Mouse (Mus musculus) forebrain, embryonic 14.5 days (tissue): ENCODE measurements around the gene Sugct. TPM values are rescaled to one million over a fixed set of nuclear protein-coding genes. Genes with fewer than 3 reads are reported as not detected.
A peak's percentile ranks its signal among the peaks of the same experiment; 100 is the strongest.
"Not testable (repeated sequence)": the region's sequence is repeated elsewhere in the genome, so short reads cannot be mapped to it uniquely, and the experiment has no call there.

Experiments used
- ATAC-seq: fragments of 200-750 bp; cut with Nextera tagmentation; 2 replicates; pipeline ENCODE4 v1.8.0; 2017; ENCODE audit warnings: mild to moderate bottlenecking, moderate library complexity
- DNase-seq: peaks from one replicate; pipeline ENCODE4 v3.0.0-alpha.2; 2015; ENCODE audit warnings: low spot score
- H3K27ac ChIP-seq: fragments of 300-500 bp; sonication (generic); 2 replicates; pipeline ENCODE4 v1.5.1; 2014; ENCODE audit warnings: low read depth, mild to moderate bottlenecking, control low read depth, low read length, moderate library complexity
- H3K27me3 ChIP-seq: fragments of 300-500 bp; sonication (generic); replicated peaks from 2 replicates; pipeline ENCODE4 v1.6.1; 2014; ENCODE audit warnings: low read length, control low read depth, mixed read lengths; ENCODE audit not compliant: control insufficient read depth, insufficient read depth
- H3K36me3 ChIP-seq: fragments of 300-500 bp; sonication (generic); 2 replicates; pipeline ENCODE4 v1.6.1; 2014; ENCODE audit warnings: low read length, control low read depth; ENCODE audit not compliant: control insufficient read depth, insufficient read depth
- H3K4me1 ChIP-seq: fragments of 300-500 bp; sonication (generic); 2 replicates; pipeline ENCODE4 v1.6.1; 2014; ENCODE audit warnings: antibody characterized with exemption, low read length, control low read depth; ENCODE audit not compliant: control insufficient read depth, insufficient read depth
- H3K4me2 ChIP-seq: fragments of 300-500 bp; sonication (generic); 2 replicates; pipeline ENCODE4 v1.6.1; 2014; ENCODE audit warnings: mild to moderate bottlenecking, control low read depth, low read length
- H3K4me3 ChIP-seq: fragments of 300-500 bp; sonication (generic); 2 replicates; pipeline ENCODE4 v1.5.1; 2014; ENCODE audit warnings: low read depth, low read length, control low read depth
- H3K9ac ChIP-seq: fragments of 300-500 bp; sonication (generic); 2 replicates; pipeline ENCODE4 v1.6.1; 2014; ENCODE audit warnings: mild to moderate bottlenecking, low read length, control low read depth, moderate library complexity
- H3K9me3 ChIP-seq: fragments of 300-500 bp; sonication (generic); replicated peaks from 2 replicates; pipeline ENCODE4 v1.6.1; 2016; ENCODE audit warnings: low read length, control low read depth, mixed read lengths; ENCODE audit not compliant: control insufficient read depth
- WGBS: fragments of 180-500 bp; shearing (Covaris S2); extraction: QIAGEN DNeasy Blood & Tissue Kit; methylation state at CpG from one replicate; pipeline ENCODE4 v1.1.7; 2014; 5-methylcytosine and 5-hydroxymethylcytosine counted together
- polyA plus RNA-seq: library from polyadenylated mRNA; unstranded; fragments of >200 nt; fragmentation: Nextera tagmentation; extraction: Ambion mirVana; gene quantifications from 2 replicates; pipeline ENCODE4 v1.2.1, GENCODE M21; 2014

Sugct gene
- polyA plus RNA-seq, 1 experiment from 2014 or later = 1.7 TPM

DNA sequence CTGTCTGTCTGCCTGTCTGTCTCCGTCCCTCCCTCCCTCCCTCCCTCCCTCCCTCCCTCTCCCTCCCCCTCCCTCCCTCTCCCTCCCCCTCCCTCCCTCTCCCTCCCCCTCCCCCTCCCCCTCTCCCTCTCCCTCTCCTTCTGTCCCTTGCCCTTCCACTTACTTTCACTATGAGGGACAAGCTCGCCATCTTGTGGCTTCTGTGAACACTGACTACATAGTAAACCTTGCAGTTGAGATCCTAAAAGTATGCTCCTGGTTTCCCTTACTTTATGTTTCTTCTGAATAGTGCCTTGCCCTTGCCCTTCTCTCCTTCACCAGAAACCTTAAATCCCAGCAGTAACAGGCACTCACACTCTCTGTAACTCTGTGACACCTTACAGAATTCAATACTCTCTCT lies 113.7 kb downstream of the Sugct start:
- Histone ChIP-seq H3K27me3 (no peaks in the 10 kb centered on the region), H3K36me3 (no peaks in the 10 kb centered on the region), H3K9ac (no peak overlapping the region), H3K4me1 (no peaks in the 10 kb centered on the region), H3K9me3 (no peaks in the 10 kb centered on the region), H3K4me2 (no peak overlapping the region), H3K4me3 (no peak overlapping the region), H3K27ac (no peak overlapping the region)
- DNase-seq (peak; percentile 62), ATAC-seq (no peak)
- WGBS = 10% methylated on average over 2 of the region's 2 CpGs

DNA sequence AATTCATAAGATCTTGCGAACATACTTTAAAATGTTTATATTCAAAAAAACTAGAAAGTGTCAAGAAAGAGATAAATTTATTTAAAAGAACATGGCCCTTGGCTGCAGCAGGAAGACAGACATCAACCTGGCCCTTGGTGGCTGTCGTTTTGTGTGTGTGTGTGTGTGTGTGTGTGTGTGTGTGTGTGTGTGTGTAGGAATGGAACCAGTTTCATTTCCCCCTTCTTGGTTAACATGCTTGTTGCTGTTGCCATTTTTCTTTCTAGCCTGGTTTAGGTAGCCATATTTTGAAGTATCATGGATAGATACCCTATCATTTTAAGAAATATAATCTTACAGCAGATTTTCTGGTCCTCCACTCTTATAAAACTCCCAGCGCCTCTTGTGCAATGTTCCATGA lies 136.0 kb downstream of the Sugct start:
- no peak overlapping the region for H3K9ac ChIP-seq
- no peak overlapping the region for H3K4me3 ChIP-seq
- no peak for DNase-seq
- H3K27me3 ChIP-seq = no peaks in the 10 kb centered on the region
- no peak for ATAC-seq
- WGBS = 91% methylated on average over 3 of the region's 3 CpGs
- no peak overlapping the region for H3K4me2 ChIP-seq
- no peaks in the 10 kb centered on the region for H3K9me3 ChIP-seq
- H3K36me3 ChIP-seq = no peaks in the 10 kb centered on the region
- H3K27ac ChIP-seq = no peak overlapping the region
- H3K4me1 ChIP-seq = no peaks in the 10 kb centered on the region

DNA sequence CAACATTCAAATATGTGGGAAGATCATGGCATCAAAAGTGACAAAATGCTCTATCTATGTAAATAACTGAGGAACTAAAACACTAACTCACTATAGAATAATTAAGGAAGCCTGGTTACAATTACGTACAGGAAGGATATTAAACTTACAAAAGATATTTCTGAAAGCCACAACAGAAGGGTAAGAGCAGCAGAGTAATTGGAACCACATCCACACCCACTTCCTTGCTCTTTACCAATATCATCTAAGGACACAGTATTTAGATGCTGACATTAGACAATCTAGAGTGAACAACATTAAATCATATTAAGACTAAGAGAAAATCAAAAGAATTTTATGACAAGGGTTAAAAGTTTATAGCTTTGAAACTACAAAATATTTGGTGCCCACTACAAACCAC lies 159.0 kb downstream of the Sugct start:
- no peaks in the 10 kb centered on the region for H3K9me3 ChIP-seq
- DNase-seq (no peak), ATAC-seq (no peak)
- no peaks in the 10 kb centered on the region for H3K36me3 ChIP-seq
- WGBS = 76% methylated on average over 1 of the region's 1 CpGs
- no peak overlapping the region for H3K4me2 ChIP-seq
- H3K4me3 ChIP-seq = no peak overlapping the region
- no peak overlapping the region for H3K27ac ChIP-seq
- H3K27me3 ChIP-seq = no peaks in the 10 kb centered on the region
- no peaks in the 10 kb centered on the region for H3K4me1 ChIP-seq
- H3K9ac ChIP-seq = no peak overlapping the region

DNA sequence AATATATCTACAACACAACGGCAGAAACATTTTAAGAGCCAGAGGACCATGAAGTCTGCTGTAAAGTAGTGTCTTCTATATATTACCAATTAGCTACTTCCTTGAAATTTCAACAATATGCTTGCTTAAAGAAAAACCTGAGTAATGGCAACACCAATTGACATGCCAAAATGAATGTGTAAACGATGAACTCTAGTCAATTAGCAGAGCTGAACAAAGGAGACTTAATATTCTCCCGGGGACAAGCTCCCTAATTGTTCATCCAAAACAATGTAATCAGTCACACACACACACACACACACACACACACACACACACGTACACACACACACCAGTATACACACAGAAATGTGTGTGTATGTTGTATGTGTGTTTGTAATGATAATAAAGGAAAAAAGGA lies 160.5 kb downstream of the Sugct start:
- ATAC-seq = no peak
- WGBS = 28% methylated on average over 4 of the region's 4 CpGs

DNA sequence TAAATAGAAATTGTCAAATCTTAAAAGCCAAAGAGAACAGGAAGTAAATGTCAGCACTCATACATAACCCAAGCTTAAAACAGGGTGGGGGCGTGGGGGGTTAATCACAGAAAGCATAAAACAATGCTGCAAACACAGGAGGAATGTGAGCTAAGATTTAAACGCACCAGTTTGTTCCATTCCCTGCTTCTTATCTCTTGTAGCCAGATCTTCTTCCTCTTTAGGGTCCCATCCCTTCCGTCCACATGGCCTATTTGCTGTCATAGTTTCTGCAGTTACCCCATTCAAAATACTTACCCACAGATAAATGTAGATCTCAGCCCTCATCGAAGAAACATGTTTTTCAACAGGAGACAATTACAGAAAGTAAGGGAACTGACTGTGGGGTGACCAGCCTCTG lies 160.9 kb downstream of the Sugct start:
- H3K4me2 ChIP-seq = no peak overlapping the region
- DNase-seq (no peak), ATAC-seq (no peak)
- no peaks in the 10 kb centered on the region for H3K27me3 ChIP-seq
- H3K27ac ChIP-seq = no peak overlapping the region
- H3K36me3 ChIP-seq = no peaks in the 10 kb centered on the region
- no peaks in the 10 kb centered on the region for H3K4me1 ChIP-seq
- WGBS = 81% methylated on average over 4 of the region's 4 CpGs
- H3K9me3 ChIP-seq = no peaks in the 10 kb centered on the region
- no peak overlapping the region for H3K4me3 ChIP-seq
- no peak overlapping the region for H3K9ac ChIP-seq

More for the DNA sequence above, 160.5 kb downstream of the Sugct start:
- H3K36me3 ChIP-seq = no peaks in the 10 kb centered on the region
- H3K4me2 ChIP-seq = no peak overlapping the region
- no peaks in the 10 kb centered on the region for H3K9me3 ChIP-seq
- no peak for DNase-seq
- no peak overlapping the region for H3K27ac ChIP-seq
- H3K27me3 ChIP-seq = no peaks in the 10 kb centered on the region
- no peaks in the 10 kb centered on the region for H3K4me1 ChIP-seq
- no peak overlapping the region for H3K4me3 ChIP-seq
- H3K9ac ChIP-seq = no peak overlapping the region

DNA sequence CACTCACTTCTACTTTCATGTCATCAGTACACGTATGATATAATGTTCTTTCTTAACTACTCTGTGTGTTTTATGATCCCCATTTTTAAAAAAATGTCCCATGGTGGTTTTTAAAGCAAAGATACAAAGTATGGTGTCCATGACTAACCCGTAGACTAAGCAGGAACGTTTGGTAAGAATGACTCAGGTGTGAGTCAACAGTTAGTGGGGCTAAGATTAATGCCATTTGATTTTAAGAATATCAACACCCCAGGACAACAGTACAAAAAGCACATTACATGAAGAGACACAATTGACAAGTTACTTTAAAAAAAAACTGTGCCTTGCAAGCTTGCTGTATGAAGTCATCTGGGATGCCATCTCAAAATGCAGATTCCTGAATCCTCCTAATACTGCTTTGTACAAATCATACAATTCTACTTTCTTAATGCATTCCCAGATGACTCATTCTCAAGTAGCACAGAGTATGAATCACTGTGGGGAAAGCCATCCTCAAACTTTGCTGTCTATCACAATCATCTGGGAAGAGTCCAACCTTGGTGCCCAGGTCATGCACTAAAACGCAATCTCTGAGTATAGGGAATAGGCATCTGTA lies 184.1 kb downstream of the Sugct start:
- H3K36me3 ChIP-seq = no peaks in the 10 kb centered on the region
- WGBS = 85% methylated on average over 4 of the region's 4 CpGs
- H3K4me2 ChIP-seq = no peak overlapping the region
- H3K9me3 ChIP-seq = no peaks in the 10 kb centered on the region
- no peak for ATAC-seq
- no peak for DNase-seq
- H3K4me3 ChIP-seq = no peak overlapping the region
- no peaks in the 10 kb centered on the region for H3K4me1 ChIP-seq
- H3K27me3 ChIP-seq = no peaks in the 10 kb centered on the region
- H3K27ac ChIP-seq = no peak overlapping the region
- no peak overlapping the region for H3K9ac ChIP-seq

DNA sequence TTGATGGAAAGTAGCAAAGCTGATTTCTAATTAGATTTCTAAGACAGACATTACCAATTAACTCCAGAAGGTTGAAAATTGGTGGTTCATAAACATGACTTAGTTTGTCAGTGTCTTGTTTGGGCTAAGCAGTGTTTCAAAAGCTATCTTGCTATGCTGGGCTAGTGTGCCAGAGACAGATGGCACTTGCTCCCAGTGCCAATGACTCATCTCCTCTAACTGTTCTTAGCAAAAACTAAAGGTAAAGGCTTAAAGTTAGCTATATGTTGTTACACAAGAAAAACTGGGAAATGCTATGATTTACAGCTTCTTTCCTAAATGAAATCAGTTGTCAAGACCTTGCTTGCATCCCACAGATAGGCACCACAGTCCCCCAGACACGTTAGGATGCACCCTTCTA lies 200.4 kb downstream of the Sugct start:
- DNase-seq = no peak
- no peak overlapping the region for H3K4me3 ChIP-seq
- WGBS = 81% methylated on average over 1 of the region's 1 CpGs

DNA sequence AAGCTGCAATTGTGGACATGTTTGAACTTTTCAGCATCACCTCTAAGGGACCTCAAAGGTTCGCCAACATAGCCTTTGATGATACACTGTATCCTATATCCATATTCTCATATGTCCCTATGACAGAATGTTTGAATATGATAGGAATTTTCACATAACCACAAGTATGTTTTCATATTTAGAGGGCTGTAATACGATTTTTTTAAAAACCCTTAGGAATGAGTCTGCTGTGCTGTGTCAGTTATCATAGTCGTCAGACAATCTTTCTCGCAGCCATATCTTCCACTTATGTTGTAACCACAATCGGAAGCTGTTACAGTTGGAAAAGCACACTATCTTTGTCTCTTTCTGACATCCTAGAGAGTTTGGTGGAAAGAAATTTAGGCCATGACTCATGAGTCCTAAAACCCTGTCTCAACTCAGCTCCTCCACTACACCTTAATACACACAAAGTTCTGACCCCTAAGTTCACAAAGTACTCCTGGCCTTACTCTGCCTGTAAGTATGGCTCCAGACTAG lies 201.2 kb downstream of the Sugct start:
- Histone ChIP-seq H3K9ac (no peak overlapping the region), H3K27me3 (no peaks in the 10 kb centered on the region), H3K4me1 (no peaks in the 10 kb centered on the region), H3K36me3 (no peaks in the 10 kb centered on the region), H3K4me2 (no peak overlapping the region), H3K27ac (no peak overlapping the region), H3K4me3 (no peak overlapping the region), H3K9me3 (no peaks in the 10 kb centered on the region)
- 90% methylated on average over 5 of the region's 5 CpGs for WGBS
- ATAC-seq (no peak), DNase-seq (no peak)

More for the DNA sequence above, 200.4 kb downstream of the Sugct start:
- no peak for ATAC-seq
- Histone ChIP-seq H3K27me3 (no peaks in the 10 kb centered on the region), H3K27ac (no peak overlapping the region), H3K9me3 (no peaks in the 10 kb centered on the region), H3K4me2 (no peak overlapping the region), H3K36me3 (no peaks in the 10 kb centered on the region), H3K4me1 (no peaks in the 10 kb centered on the region), H3K9ac (no peak overlapping the region)

DNA sequence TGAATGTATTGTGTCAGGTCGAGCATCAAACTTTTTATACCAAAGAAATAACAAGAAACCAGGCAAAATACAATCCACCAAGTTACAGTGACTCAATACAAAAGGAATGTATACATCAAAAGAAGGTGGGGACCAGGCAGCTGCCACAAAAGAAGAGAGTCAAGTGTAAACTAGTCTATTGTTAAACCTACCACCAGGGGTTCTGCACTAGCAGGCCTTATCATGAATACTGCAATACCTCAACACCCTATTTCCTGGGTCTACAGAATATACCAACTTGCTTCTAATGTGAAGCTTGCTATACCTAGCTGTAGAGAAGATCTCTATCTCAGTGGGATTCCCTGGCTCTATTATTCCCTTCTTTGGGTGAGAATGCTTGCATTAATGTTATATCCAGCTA lies 237.4 kb downstream of the Sugct start:
- H3K27me3 ChIP-seq, H3K27ac ChIP-seq, H3K4me2 ChIP-seq, H3K4me3 ChIP-seq, H3K9ac ChIP-seq, DNase-seq, ATAC-seq, H3K4me1 ChIP-seq, H3K9me3 ChIP-seq, H3K36me3 ChIP-seq: not testable (repeated sequence)
- 27% methylated on average over 1 of the region's 1 CpGs for WGBS
